Mouse (Mus musculus) testis, adult 2 months (tissue): Measurements from ENCODE around the gene Pdgfa.

Source experiments
- CTCF ChIP-seq: fragments of 200-500 bp; IDR thresholded peaks from 2 replicates; pipeline ENCODE4 v1.5.1; 2012; ENCODE audit warnings: low read depth, mild to moderate bottlenecking, inconsistent platforms, low read length, moderate library complexity; ENCODE audit not compliant: control insufficient read depth, insufficient read depth, insufficient replicate concordance
- POLR2A ChIP-seq: fragments of 200-500 bp; IDR thresholded peaks from 2 replicates; pipeline ENCODE4 v1.6.1; 2012; ENCODE audit warnings: low read depth, mild to moderate bottlenecking, inconsistent platforms, low read length, moderate library complexity; ENCODE audit not compliant: control insufficient read depth

- no peak for TF ChIP-seq CTCF
- no peak for TF ChIP-seq POLR2A
Observed at GRCm38 (mm10) chr5:139033406-139034317, 36.5 kb upstream of the Pdgfa start.
